Mouse (Mus musculus): ENCODE data around the gene Sema6b. TPM values are rescaled to one million over a fixed set of nuclear protein-coding genes. Genes with fewer than 3 reads are reported as not detected.
"Not testable (repeated sequence)": the region's sequence is repeated elsewhere in the genome, so short reads cannot be mapped to it uniquely, and the experiment has no call there.

The Sema6b gene
- total and polyA plus RNA-seq, 3 experiments, result 8.6 to 12.6 (median 8.9) TPM

DNA sequence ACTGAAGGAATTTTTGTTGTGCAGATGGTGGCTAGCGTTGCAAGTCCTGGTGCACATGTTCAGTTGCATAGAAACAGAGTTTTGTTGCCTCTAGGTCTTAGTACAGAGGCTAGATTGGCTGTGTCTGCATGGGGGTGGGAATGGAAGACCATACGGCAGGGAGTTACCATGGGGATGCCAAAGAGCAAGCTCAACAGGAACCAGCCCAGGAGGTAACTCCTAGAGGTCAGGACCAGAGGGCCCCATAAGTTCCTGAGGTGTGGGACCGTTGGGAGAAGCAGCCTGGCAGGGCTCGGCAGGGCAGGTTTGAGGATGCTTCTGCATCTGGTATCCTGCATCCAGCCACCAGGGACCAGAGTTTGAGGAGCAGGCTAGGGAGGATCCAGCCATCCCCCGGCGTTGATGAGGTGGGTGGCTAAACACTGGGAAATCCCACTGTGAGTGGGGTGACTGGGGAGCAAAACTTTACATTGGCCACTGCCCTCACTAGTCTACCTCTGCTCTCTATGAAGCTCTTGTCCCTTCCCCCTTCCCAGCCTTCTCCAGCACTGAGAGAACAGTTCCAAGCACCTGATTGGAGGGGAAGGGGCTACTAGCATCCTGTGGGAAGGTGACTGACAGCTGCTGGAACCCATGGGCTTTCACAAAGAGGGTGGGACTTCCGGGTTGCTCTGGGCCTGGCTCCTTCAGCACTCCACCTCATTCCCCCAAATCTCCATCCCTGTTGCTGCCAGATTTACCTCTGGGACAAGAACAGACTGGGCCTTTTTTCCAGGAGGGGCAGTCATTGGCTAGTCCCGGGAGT is 59.2 kb downstream of the Sema6b start:
- H3K4me3 ChIP-seq, result peak overlapping the region; percentile 71; the same call in 1 of the 2 replicates
- DNase-seq, result no peak
- H3K27me3 ChIP-seq (ENCODE audit: control insufficient read depth, insufficient read depth, low read length), result no peaks in the 10 kb centered on the region
- WGBS, result 17% methylated on average over 8 of the region's 8 CpGs
- H3K27ac ChIP-seq, result no peak overlapping the region
- 0 out of 2 replicates have a peak overlapping the region, but pooled peaks have one; percentile 16 for H3K9ac ChIP-seq (ENCODE audit: low read depth, low read length)
- H3K4me1 ChIP-seq (ENCODE audit: control insufficient read depth, insufficient read depth, low read length), result peaks cover 11% of the 10 kb centered on the region
- intact Hi-C loops (cut with DNase I), result no loop called here
- H3K36me3 ChIP-seq (ENCODE audit: control insufficient read depth, insufficient read depth, low read length), result no peaks in the 10 kb centered on the region
- TF ChIP-seq EP300 (IDR thresholded peaks at IDR 0.05; ENCODE audit: insufficient read depth, low read depth, low read length) (no peak), POLR2A (IDR thresholded peaks at IDR 0.05; ENCODE audit: insufficient read depth, low read depth, low read length) (no peak), CTCF (IDR thresholded peaks at IDR 0.05) (no peak)
- 0 out of 2 replicates have a peak, but pooled peaks cover 3% of the 10 kb centered on the region for H3K79me2 ChIP-seq (replicated peaks; ENCODE audit: control insufficient read depth, insufficient read depth, low read length)

DNA sequence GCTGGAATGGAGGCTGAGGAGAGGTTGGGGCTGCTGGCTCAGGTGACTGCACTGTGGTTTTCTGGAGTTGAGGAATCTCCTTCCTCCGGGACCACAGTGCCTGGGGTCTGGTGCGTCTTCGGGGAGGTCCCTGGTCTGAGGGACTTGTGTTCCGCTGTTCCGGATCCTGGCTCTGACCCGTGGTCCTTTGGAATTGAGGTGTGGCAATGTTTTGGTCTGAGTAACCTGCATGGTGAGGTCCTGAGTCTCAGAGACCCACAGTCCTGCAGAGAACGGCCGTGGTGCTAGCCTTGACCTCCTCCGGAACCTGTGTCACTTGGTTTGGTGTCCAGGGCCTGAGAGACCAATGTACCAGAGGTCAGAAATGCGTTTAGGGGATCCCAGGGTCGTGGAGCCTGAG is 60.2 kb downstream of the Sema6b start:
- intact Hi-C loops (cut with DNase I), result loop anchor here (2.0 kb wide), 1 partner anchor 53 kb away; no protein-coding TSS in a partner anchor
- Histone ChIP-seq H3K27me3 (ENCODE audit: control insufficient read depth, insufficient read depth, low read length) (no peaks in the 10 kb centered on the region), H3K79me2 (replicated peaks; ENCODE audit: control insufficient read depth, insufficient read depth, low read length) (0 out of 2 replicates have a peak, but pooled peaks cover 3% of the 10 kb centered on the region), H3K27ac (peak overlapping the region; percentile 83), H3K9ac (ENCODE audit: low read depth, low read length) (peak overlapping the region; percentile 93), H3K36me3 (ENCODE audit: control insufficient read depth, insufficient read depth, low read length) (no peaks in the 10 kb centered on the region), H3K4me3 (peak overlapping the region; percentile 71), H3K4me1 (ENCODE audit: control insufficient read depth, insufficient read depth, low read length) (peaks cover 13% of the 10 kb centered on the region)
- WGBS, result 2% methylated on average over 11 of the region's 11 CpGs
- DNase-seq, result no peak
- TF ChIP-seq EP300 (IDR thresholded peaks at IDR 0.05; ENCODE audit: insufficient read depth, low read depth, low read length) (no peak), CTCF (IDR thresholded peaks at IDR 0.05) (no peak), POLR2A (IDR thresholded peaks at IDR 0.05; ENCODE audit: insufficient read depth, low read depth, low read length) (no peak)

DNA sequence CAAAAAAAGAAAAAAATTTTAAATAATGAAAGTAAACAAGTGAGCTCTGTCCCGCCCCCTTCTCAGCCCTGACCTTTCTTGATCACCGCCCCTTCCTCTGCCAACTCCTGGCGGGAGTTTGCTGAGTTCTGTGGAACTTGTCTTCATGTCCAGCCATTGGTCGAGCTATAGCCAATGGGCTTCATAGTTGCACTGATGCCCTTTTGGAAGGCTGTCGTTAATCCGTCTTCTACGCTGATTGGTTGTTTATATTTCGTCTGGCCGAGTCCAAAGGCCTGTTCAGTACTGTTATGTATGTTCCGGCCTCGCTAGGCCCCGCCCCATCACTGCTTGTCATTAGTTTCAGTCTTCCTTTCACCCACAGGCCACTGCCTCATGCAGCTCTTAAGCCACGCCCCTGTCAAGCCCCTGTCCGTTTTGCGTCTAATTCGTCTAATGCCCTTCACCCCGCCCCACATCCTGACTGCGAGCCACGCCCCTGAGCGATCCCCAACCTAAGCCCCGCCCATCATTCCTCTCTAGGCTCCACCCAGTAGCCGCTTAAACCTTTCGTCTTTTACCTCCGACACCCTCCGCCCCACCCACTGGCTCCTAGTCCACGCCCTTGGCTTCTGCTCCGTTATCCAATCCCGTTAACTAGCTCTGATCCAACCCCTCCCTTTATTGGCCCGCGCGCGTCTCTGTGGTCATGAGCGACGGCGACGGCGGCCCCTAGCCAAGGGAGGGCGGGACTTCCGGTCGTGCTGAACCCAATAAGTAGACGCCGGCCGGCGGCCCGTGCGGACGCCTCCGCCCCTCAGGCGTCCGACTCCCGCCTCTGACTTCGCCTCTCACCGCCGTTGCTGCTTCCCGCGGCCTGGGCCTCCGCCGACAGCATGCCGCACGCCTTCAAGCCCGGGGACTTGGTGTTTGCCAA is 61.0 kb downstream of the Sema6b start, which contains the start of gene Hdgfl2:
Gene Hdgfl2, plus strand, starts transcription at position 755 of the 916 bp plus-strand sequence.
- DNase-seq, result peak; percentile 99 to 100
- WGBS, result under 1% methylated on average over 61 of the region's 61 CpGs
- Histone ChIP-seq H3K27ac (peak within 1 kb of the TSS; percentile 84), H3K36me3 (ENCODE audit: control insufficient read depth, insufficient read depth, low read length) (no peaks in the 10 kb centered on the region), H3K9ac (ENCODE audit: low read depth, low read length) (peak within 1 kb of the TSS; percentile 93), H3K4me1 (ENCODE audit: control insufficient read depth, insufficient read depth, low read length) (peaks cover 13% of the 10 kb centered on the region), H3K27me3 (ENCODE audit: control insufficient read depth, insufficient read depth, low read length) (no peaks in the 10 kb centered on the region), H3K79me2 (replicated peaks; ENCODE audit: control insufficient read depth, insufficient read depth, low read length) (0 out of 2 replicates have a peak, but pooled peaks cover 3% of the 10 kb centered on the region), H3K4me3 (peak within 1 kb of the TSS; percentile 71)
- intact Hi-C loops (cut with DNase I), result loop anchor here (2.0 kb wide), 1 partner anchor 54 kb away; no protein-coding TSS in a partner anchor
- TF ChIP-seq POLR2A (IDR thresholded peaks at IDR 0.05; ENCODE audit: insufficient read depth, low read depth, low read length) (peak; percentile 91), EP300 (IDR thresholded peaks at IDR 0.05; ENCODE audit: insufficient read depth, low read depth, low read length) (no peak; the same call in none of the 2 replicates), CTCF (IDR thresholded peaks at IDR 0.05) (0 out of 2 replicates have a peak, but pooled peaks have one; percentile 9)

DNA sequence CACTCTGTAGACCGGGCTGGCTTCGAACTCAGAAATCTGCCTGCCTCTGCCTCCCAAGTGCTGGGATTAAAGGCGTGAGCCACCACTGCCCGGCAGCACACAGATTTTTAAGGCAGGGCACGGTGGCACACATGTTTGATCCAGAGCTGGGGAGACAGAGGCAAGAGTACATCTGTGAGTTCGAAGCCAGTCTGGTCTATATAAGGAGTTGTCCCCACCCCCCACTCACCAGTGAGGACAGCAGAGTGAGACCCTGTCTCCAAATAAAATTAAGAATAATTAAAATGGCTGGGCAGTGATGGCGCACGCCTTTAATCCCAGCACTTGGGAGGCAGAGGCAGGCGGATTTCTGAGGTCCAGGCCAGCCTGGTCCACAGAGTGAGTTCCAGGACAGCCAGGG is 61.8 kb downstream of the Sema6b start:
- peak overlapping the region; percentile 84 for H3K27ac ChIP-seq
- H3K4me3 ChIP-seq, result peak overlapping the region; percentile 48
- DNase-seq, result peak; percentile 22 to 38

DNA sequence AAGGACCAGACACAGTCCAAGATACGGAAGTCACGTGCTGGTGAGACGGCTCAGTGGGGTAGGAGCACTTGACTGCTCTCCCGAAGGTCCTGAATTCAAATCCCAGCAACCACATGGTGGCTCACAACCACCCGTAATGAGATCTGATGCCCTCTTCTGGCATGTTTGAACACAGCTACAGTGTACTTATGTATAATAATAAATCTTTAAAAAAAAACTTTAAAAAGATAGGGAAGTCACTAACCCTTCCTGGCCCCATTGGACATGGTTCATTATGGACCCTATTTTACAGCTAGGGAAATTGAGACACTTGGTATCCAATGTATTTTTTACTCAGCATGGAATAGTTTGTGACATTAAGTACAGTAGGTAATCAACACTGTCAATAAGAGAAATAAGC is 62.6 kb downstream of the Sema6b start:
- H3K27me3 ChIP-seq (ENCODE audit: control insufficient read depth, insufficient read depth, low read length), result no peaks in the 10 kb centered on the region
- H3K27ac ChIP-seq, result no peak overlapping the region
- 84% methylated on average over 5 of the region's 5 CpGs for WGBS
- intact Hi-C loops (cut with DNase I), result no loop called here
- no peak overlapping the region for H3K9ac ChIP-seq (ENCODE audit: low read depth, low read length)
- peaks cover 13% of the 10 kb centered on the region for H3K4me1 ChIP-seq (ENCODE audit: control insufficient read depth, insufficient read depth, low read length)
- TF ChIP-seq CTCF (IDR thresholded peaks at IDR 0.05) (no peak), EP300 (IDR thresholded peaks at IDR 0.05; ENCODE audit: insufficient read depth, low read depth, low read length) (no peak), POLR2A (IDR thresholded peaks at IDR 0.05; ENCODE audit: insufficient read depth, low read depth, low read length) (no peak)
- DNase-seq, result no peak
- no peak overlapping the region for H3K4me3 ChIP-seq
- H3K79me2 ChIP-seq (replicated peaks; ENCODE audit: control insufficient read depth, insufficient read depth, low read length), result 0 out of 2 replicates have a peak, but pooled peaks cover 3% of the 10 kb centered on the region
- no peaks in the 10 kb centered on the region for H3K36me3 ChIP-seq (ENCODE audit: control insufficient read depth, insufficient read depth, low read length)

More for the DNA sequence above, 61.8 kb downstream of the Sema6b start:
- WGBS, result 59% methylated on average over 9 of the region's 9 CpGs
- H3K79me2 ChIP-seq (replicated peaks; ENCODE audit: control insufficient read depth, insufficient read depth, low read length); H3K36me3 ChIP-seq (ENCODE audit: control insufficient read depth, insufficient read depth, low read length); H3K27me3 ChIP-seq (ENCODE audit: control insufficient read depth, insufficient read depth, low read length); H3K9ac ChIP-seq (ENCODE audit: low read depth, low read length): not testable (repeated sequence)
- intact Hi-C loops (cut with DNase I), result loop anchor here (2.0 kb wide), 1 partner anchor 54 kb away; no protein-coding TSS in a partner anchor
- H3K4me1 ChIP-seq (ENCODE audit: control insufficient read depth, insufficient read depth, low read length), result peaks cover 13% of the 10 kb centered on the region

Measured in heart, adult 2 months (tissue).